Mouse (Mus musculus) stomach, postnatal 0 days (tissue): Measurements from ENCODE around the gene 4930402F06Rik. TPM values are rescaled to one million over a fixed set of nuclear protein-coding genes. Genes with fewer than 3 reads are reported as not detected.

Source experiments
- ATAC-seq: fragments of 200-750 bp; cut with Nextera tagmentation; 2 replicates; pipeline ENCODE4 v1.8.0; 2017; ENCODE audit not compliant: low FRiP score, low TSS enrichment
- DNase-seq: peaks from one replicate; pipeline ENCODE4 v3.0.0-alpha.2; 2016; ENCODE audit warnings: low spot score
- H3K27ac ChIP-seq: fragments of 300-500 bp; sonication (generic); replicated peaks from 2 replicates; pipeline ENCODE4 v1.5.1; 2014; ENCODE audit warnings: mild to moderate bottlenecking, control low read depth
- H3K27me3 ChIP-seq: fragments of 300-500 bp; sonication (generic); 2 replicates; pipeline ENCODE4 v1.6.1; 2014; ENCODE audit warnings: low read length; ENCODE audit not compliant: control insufficient read depth, insufficient read depth
- H3K36me3 ChIP-seq: fragments of 300-500 bp; sonication (generic); 2 replicates; pipeline ENCODE4 v1.6.1; 2014; ENCODE audit warnings: low read length, mixed read lengths; ENCODE audit not compliant: control insufficient read depth, insufficient read depth
- H3K4me1 ChIP-seq: fragments of 300-500 bp; sonication (generic); replicated peaks from 2 replicates; pipeline ENCODE4 v1.6.1; 2014; ENCODE audit warnings: antibody characterized with exemption; ENCODE audit not compliant: control insufficient read depth, insufficient read depth
- H3K4me2 ChIP-seq: fragments of 300-500 bp; sonication (generic); replicated peaks from 2 replicates; pipeline ENCODE4 v1.6.1; 2014; ENCODE audit warnings: low read depth, mild to moderate bottlenecking, control low read depth, moderate library complexity
- H3K4me3 ChIP-seq: fragments of 300-500 bp; sonication (generic); 2 replicates; pipeline ENCODE4 v1.5.1; 2014; ENCODE audit warnings: low read depth, low read length, control low read depth
- H3K9ac ChIP-seq: fragments of 300-500 bp; sonication (generic); 2 replicates; pipeline ENCODE4 v1.6.1; 2014; ENCODE audit warnings: mild to moderate bottlenecking, low read length, control low read depth, mixed read lengths
- H3K9me3 ChIP-seq: fragments of 300-500 bp; sonication (generic); 2 replicates; pipeline ENCODE4 v1.6.1; 2016; ENCODE audit warnings: low read length; ENCODE audit not compliant: control insufficient read depth
- CTCF ChIP-seq: IDR thresholded peaks from 2 replicates; pipeline ENCODE4 v1.5.1; 2016; ENCODE audit warnings: antibody characterized with exemption, low read depth, mild to moderate bottlenecking, moderate library complexity
- EP300 ChIP-seq: optimal IDR thresholded peaks from 2 replicates; pipeline ENCODE3; 2016; ENCODE audit warnings: antibody characterized with exemption
- WGBS: fragments of 180-500 bp; shearing (Covaris S2); extraction: QIAGEN DNeasy Blood & Tissue Kit; methylation state at CpG from one replicate; pipeline ENCODE4 v1.1.7; 2014; 5-methylcytosine and 5-hydroxymethylcytosine counted together
- polyA plus RNA-seq: library from polyadenylated mRNA; unstranded; fragments of >200 nt; fragmentation: Nextera tagmentation; extraction: Ambion mirVana; gene quantifications from 2 replicates; pipeline ENCODE4 v1.2.1, GENCODE M21; 2015

The 4930402F06Rik gene
- polyA plus RNA-seq, 1 experiment from 2014 or later, result not detected

- H3K9me3 ChIP-seq, result no peaks in the 10 kb centered on the region
- no peaks in the 10 kb centered on the region for H3K27me3 ChIP-seq
- no peak overlapping the region for H3K4me2 ChIP-seq
- H3K27ac ChIP-seq, result no peak overlapping the region
- DNase-seq (no peak), ATAC-seq (no peak)
- no peaks in the 10 kb centered on the region for H3K4me1 ChIP-seq
- WGBS, result 84% methylated on average over 3 of the region's 3 CpGs
- TF ChIP-seq EP300 (no peak), CTCF (no peak)
- H3K4me3 ChIP-seq, result no peak overlapping the region
- H3K9ac ChIP-seq, result no peak overlapping the region
- H3K36me3 ChIP-seq, result peaks cover 17% of the 10 kb centered on the region
Measured at GRCm38 (mm10) chr2:35422384-35422783, 25.4 kb upstream of the 4930402F06Rik start.

- H3K27ac ChIP-seq, result no peak overlapping the region
- no peaks in the 10 kb centered on the region for H3K27me3 ChIP-seq
- no peak overlapping the region for H3K9ac ChIP-seq
- DNase-seq, result no peak
- H3K9me3 ChIP-seq, result no peaks in the 10 kb centered on the region
- TF ChIP-seq CTCF, result no peak
- no peak for TF ChIP-seq EP300
- ATAC-seq, result no peak
- H3K4me2 ChIP-seq, result no peak overlapping the region
- H3K4me1 ChIP-seq, result no peaks in the 10 kb centered on the region
- peaks cover 17% of the 10 kb centered on the region for H3K36me3 ChIP-seq
- WGBS, result 68% methylated on average over 1 of the region's 1 CpGs
- H3K4me3 ChIP-seq, result no peak overlapping the region
Measured at GRCm38 (mm10) chr2:35420681-35421080, 23.7 kb upstream of the 4930402F06Rik start.

GRCm38 (mm10) chr2:35419671-35420070 lies 22.7 kb upstream of the 4930402F06Rik start:
- Histone ChIP-seq H3K27me3 (no peaks in the 10 kb centered on the region), H3K9me3 (no peaks in the 10 kb centered on the region), H3K4me1 (no peaks in the 10 kb centered on the region), H3K4me3 (no peak overlapping the region), H3K4me2 (no peak overlapping the region), H3K36me3 (peaks cover 17% of the 10 kb centered on the region), H3K27ac (no peak overlapping the region), H3K9ac (no peak overlapping the region)
- DNase-seq (no peak), ATAC-seq (no peak)
- no peak for TF ChIP-seq EP300
- no peak for TF ChIP-seq CTCF
- 96% methylated on average over 2 of the region's 2 CpGs for WGBS

DNA sequence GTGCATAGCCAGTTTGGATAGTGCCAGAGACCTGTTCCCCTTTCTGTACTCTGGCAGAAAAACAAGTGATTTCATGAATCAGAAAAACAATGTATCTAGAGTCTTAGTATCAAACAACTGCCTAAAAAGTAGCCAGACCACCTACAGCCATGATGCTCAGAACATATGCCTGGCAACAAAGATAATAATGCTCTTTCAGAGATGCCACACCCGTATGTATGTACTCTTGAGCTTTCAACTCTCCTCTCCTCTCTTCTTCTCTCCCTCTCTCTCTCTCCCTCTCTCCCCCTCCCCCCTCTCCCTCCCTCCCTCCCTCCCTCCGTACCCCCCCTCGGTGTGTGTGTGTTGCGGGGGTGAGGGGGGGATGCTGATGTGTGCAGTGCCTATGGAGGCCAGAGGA lies 22.3 kb upstream of the 4930402F06Rik start:
- Histone ChIP-seq H3K4me1 (no peaks in the 10 kb centered on the region), H3K36me3 (peaks cover 17% of the 10 kb centered on the region), H3K27ac (no peak overlapping the region), H3K4me3 (no peak overlapping the region), H3K4me2 (no peak overlapping the region), H3K27me3 (no peaks in the 10 kb centered on the region), H3K9me3 (no peaks in the 10 kb centered on the region), H3K9ac (no peak overlapping the region)
- no peak for ATAC-seq
- no peak for TF ChIP-seq EP300
- TF ChIP-seq CTCF, result no peak
- 95% methylated on average over 4 of the region's 4 CpGs for WGBS
- no peak for DNase-seq

DNA sequence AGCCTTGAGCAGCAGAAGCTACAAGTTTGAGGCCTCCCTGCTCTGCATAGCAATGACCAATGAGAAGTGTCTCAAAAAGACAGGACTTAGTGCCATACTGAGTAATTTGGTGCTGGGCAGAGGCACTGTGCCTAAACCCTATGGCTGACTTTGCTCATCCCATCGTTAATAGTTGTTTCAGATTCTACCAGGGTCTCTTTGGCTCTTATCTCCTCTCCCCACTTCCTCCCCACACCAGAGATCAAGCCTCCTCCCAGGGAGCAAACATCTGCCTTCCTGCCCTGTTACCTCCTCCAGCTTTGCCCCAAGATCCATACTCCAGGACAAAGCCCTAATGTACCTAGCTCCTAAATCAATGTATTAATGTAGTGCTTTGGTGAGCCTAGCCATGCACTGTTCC lies 20.3 kb upstream of the 4930402F06Rik start:
- 100% methylated on average over 1 of the region's 1 CpGs for WGBS
- H3K4me1 ChIP-seq, result no peaks in the 10 kb centered on the region
- no peaks in the 10 kb centered on the region for H3K27me3 ChIP-seq
- ATAC-seq (no peak), DNase-seq (no peak)
- no peak overlapping the region for H3K4me2 ChIP-seq
- TF ChIP-seq CTCF (no peak), EP300 (no peak)
- H3K4me3 ChIP-seq, result no peak overlapping the region
- no peak overlapping the region for H3K9ac ChIP-seq
- peaks cover 18% of the 10 kb centered on the region for H3K36me3 ChIP-seq
- no peaks in the 10 kb centered on the region for H3K9me3 ChIP-seq
- no peak overlapping the region for H3K27ac ChIP-seq

GRCm38 (mm10) chr2:35416473-35416872 lies 19.5 kb upstream of the 4930402F06Rik start:
- ATAC-seq, result no peak
- Histone ChIP-seq H3K4me1 (no peaks in the 10 kb centered on the region), H3K4me2 (no peak overlapping the region), H3K9me3 (no peaks in the 10 kb centered on the region), H3K27me3 (no peaks in the 10 kb centered on the region), H3K9ac (no peak overlapping the region), H3K27ac (no peak overlapping the region), H3K4me3 (no peak overlapping the region), H3K36me3 (peaks cover 14% of the 10 kb centered on the region)
- no peak for TF ChIP-seq CTCF
- no peak for TF ChIP-seq EP300
- DNase-seq, result no peak
- 81% methylated on average over 6 of the region's 6 CpGs for WGBS
